Mouse (Mus musculus): ENCODE results near the gene Lmln.

GRCm38 (mm10) chr16:33014921-33015320 is 47.4 kb upstream of the Lmln start:
- TF ChIP-seq POLR2A (IDR thresholded peaks at IDR 0.05; ENCODE audit: control insufficient read depth, low read depth, low read length) (no peak), CTCF (IDR thresholded peaks at IDR 0.05; ENCODE audit: control insufficient read depth, insufficient read depth, insufficient replicate concordance, low read depth, low read length) (no peak)

Measured in testis, adult 2 months (tissue).